Mouse (Mus musculus) thymus, adult 2 months (tissue): ENCODE data around the gene Pax7.

Experiments used
- CTCF ChIP-seq: fragments of 200-500 bp; IDR thresholded peaks from 2 replicates; pipeline ENCODE4 v1.5.1; 2012; ENCODE audit warnings: mild to moderate bottlenecking, control low read depth, low read length, moderate library complexity, borderline replicate concordance; ENCODE audit not compliant: control insufficient read depth, poor library complexity, insufficient read depth; ENCODE audit errors: extremely low read depth
- POLR2A ChIP-seq: fragments of 200-500 bp; IDR thresholded peaks from 2 replicates; pipeline ENCODE4 v1.6.1; 2012; ENCODE audit warnings: mild to moderate bottlenecking, low read length, control low read depth, moderate library complexity; ENCODE audit not compliant: control insufficient read depth, poor library complexity, insufficient read depth; ENCODE audit errors: extremely low read depth

- TF ChIP-seq POLR2A (no peak), CTCF (no peak)
Measured at GRCm38 (mm10) chr4:139828871-139829590, 4.3 kb downstream of the Pax7 start.
